Mouse (Mus musculus) forebrain, embryonic 14.5 days (tissue): ENCODE measurements around the gene Tmem192. TPM values are rescaled to one million over a fixed set of nuclear protein-coding genes. Genes with fewer than 3 reads are reported as not detected.
"Not testable (repeated sequence)": the region's sequence is repeated elsewhere in the genome, so short reads cannot be mapped to it uniquely, and the experiment has no call there.

Experiments
- ATAC-seq: fragments of 200-750 bp; cut with Nextera tagmentation; 2 replicates; pipeline ENCODE4 v1.8.0; 2017; ENCODE audit warnings: mild to moderate bottlenecking, moderate library complexity
- DNase-seq: peaks from one replicate; pipeline ENCODE4 v3.0.0-alpha.2; 2015; ENCODE audit warnings: low spot score
- H3K27ac ChIP-seq: fragments of 300-500 bp; sonication (generic); 2 replicates; pipeline ENCODE4 v1.5.1; 2014; ENCODE audit warnings: low read depth, mild to moderate bottlenecking, control low read depth, low read length, moderate library complexity
- H3K27me3 ChIP-seq: fragments of 300-500 bp; sonication (generic); replicated peaks from 2 replicates; pipeline ENCODE4 v1.6.1; 2014; ENCODE audit warnings: low read length, control low read depth, mixed read lengths; ENCODE audit not compliant: control insufficient read depth, insufficient read depth
- H3K36me3 ChIP-seq: fragments of 300-500 bp; sonication (generic); 2 replicates; pipeline ENCODE4 v1.6.1; 2014; ENCODE audit warnings: low read length, control low read depth; ENCODE audit not compliant: control insufficient read depth, insufficient read depth
- H3K4me1 ChIP-seq: fragments of 300-500 bp; sonication (generic); 2 replicates; pipeline ENCODE4 v1.6.1; 2014; ENCODE audit warnings: antibody characterized with exemption, low read length, control low read depth; ENCODE audit not compliant: control insufficient read depth, insufficient read depth
- H3K4me2 ChIP-seq: fragments of 300-500 bp; sonication (generic); 2 replicates; pipeline ENCODE4 v1.6.1; 2014; ENCODE audit warnings: mild to moderate bottlenecking, control low read depth, low read length
- H3K4me3 ChIP-seq: fragments of 300-500 bp; sonication (generic); 2 replicates; pipeline ENCODE4 v1.5.1; 2014; ENCODE audit warnings: low read depth, low read length, control low read depth
- H3K9ac ChIP-seq: fragments of 300-500 bp; sonication (generic); 2 replicates; pipeline ENCODE4 v1.6.1; 2014; ENCODE audit warnings: mild to moderate bottlenecking, low read length, control low read depth, moderate library complexity
- H3K9me3 ChIP-seq: fragments of 300-500 bp; sonication (generic); replicated peaks from 2 replicates; pipeline ENCODE4 v1.6.1; 2016; ENCODE audit warnings: low read length, control low read depth, mixed read lengths; ENCODE audit not compliant: control insufficient read depth
- WGBS: fragments of 180-500 bp; shearing (Covaris S2); extraction: QIAGEN DNeasy Blood & Tissue Kit; methylation state at CpG from one replicate; pipeline ENCODE4 v1.1.7; 2014; 5-methylcytosine and 5-hydroxymethylcytosine counted together
- polyA plus RNA-seq: library from polyadenylated mRNA; unstranded; fragments of >200 nt; fragmentation: Nextera tagmentation; extraction: Ambion mirVana; gene quantifications from 2 replicates; pipeline ENCODE4 v1.2.1, GENCODE M21; 2014

Tmem192 gene
- polyA plus RNA-seq, 1 experiment from 2014 or later = 26.2 TPM

- H3K4me1 ChIP-seq, H3K36me3 ChIP-seq, DNase-seq, H3K9ac ChIP-seq, ATAC-seq, H3K4me2 ChIP-seq, H3K9me3 ChIP-seq, H3K27me3 ChIP-seq, H3K27ac ChIP-seq, H3K4me3 ChIP-seq: not testable (repeated sequence)
- WGBS = 81% methylated on average over 6 of the region's 6 CpGs
These were observed 60.6 kb downstream of the Tmem192 start for GRCm38 (mm10) chr8:65007616-65008015.

GRCm38 (mm10) chr8:65018423-65018822, 71.4 kb downstream of the Tmem192 start, which contains the start of the genes Trim61 and Trim60:
TSS of gene Trim61 (minus strand) at chr8:65018523.
TSS of gene Trim60 (minus strand) at chr8:65018584.
- Histone ChIP-seq H3K4me1 (no peaks in the 10 kb centered on the region), H3K9me3 (no peaks in the 10 kb centered on the region), H3K27me3 (no peaks in the 10 kb centered on the region), H3K4me3 (no peak within 1 kb of the TSS), H3K4me2 (no peak within 1 kb of the TSS), H3K27ac (no peak within 1 kb of the TSS), H3K9ac (no peak within 1 kb of the TSS), H3K36me3 (no peaks in the 10 kb centered on the region)
- ATAC-seq = no peak
- 88% methylated on average over 8 of the region's 8 CpGs for WGBS
- DNase-seq = no peak

Other genes with a start within 250 kb of the Tmem192 start
- 172 and 188 TPM in 2 replicates for gene Msmo1, start 213.4 kb upstream of the Tmem192 start, polyA plus RNA-seq
- 16.3 and 20.6 TPM in 2 replicates for gene Klhl2, start 97.2 kb upstream of the Tmem192 start, polyA plus RNA-seq
- gene Trim75, start 40.6 kb downstream of the Tmem192 start, polyA plus RNA-seq = 0.09 TPM in 1 of 2 replicates, not detected in the other
- gene Trim61, start 71.3 kb downstream of the Tmem192 start, polyA plus RNA-seq = not detected in 2 replicates
- not detected in 2 replicates for gene Trim60, start 71.4 kb downstream of the Tmem192 start, polyA plus RNA-seq
- 1.1 and 1.3 TPM in 2 replicates for gene Apela, start 90.2 kb downstream of the Tmem192 start, polyA plus RNA-seq
- not detected in 2 replicates for gene Gm10663, start 127.8 kb downstream of the Tmem192 start, polyA plus RNA-seq
- gene BC030870, start 182.4 kb downstream of the Tmem192 start, polyA plus RNA-seq = not detected in 2 replicates